Mouse (Mus musculus): ENCODE measurements at regions not wholly inside any gene's neighbourhood (a gene's known extent, or its start where the extent isn't known, plus 50 kb on each side); places are given as distances from the start of the nearest gene placed in this dataset.

DNA sequence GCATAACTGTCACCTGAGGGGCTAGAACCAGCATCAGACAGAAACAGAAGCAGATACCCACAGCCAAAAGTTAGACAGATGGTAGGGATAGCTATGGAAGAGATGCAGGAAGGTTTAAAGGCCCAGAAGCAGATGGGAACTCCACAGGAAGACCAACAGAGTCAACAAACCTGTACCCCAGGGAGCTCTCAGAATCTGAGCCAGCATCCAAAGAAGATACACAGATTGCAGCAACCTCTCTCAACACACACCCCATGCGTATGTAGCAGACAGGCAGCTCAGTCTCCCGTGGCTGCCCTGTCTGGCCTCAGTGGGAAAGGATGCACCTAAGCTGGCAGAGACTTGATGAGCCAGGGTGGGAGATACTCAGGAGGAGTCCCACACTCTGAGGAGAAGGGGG is 108.4 kb upstream of the Adamts3 start:
- 61% methylated on average over 2 of the region's 2 CpGs for WGBS
- Histone ChIP-seq H3K27me3 (replicated peaks; ENCODE audit: control insufficient read depth, insufficient read depth, low read length) (no peaks in the 10 kb centered on the region), H3K4me1 (replicated peaks; ENCODE audit: control insufficient read depth, insufficient read depth, low read length) (no peaks in the 10 kb centered on the region), H3K9me3 (ENCODE audit: control insufficient read depth, low read length) (no peaks in the 10 kb centered on the region), H3K4me2 (ENCODE audit: low read length) (no peak overlapping the region), H3K36me3 (ENCODE audit: control insufficient read depth, insufficient read depth, low read length) (no peaks in the 10 kb centered on the region), H3K4me3 (ENCODE audit: low read depth, low read length) (no peak overlapping the region), H3K9ac (ENCODE audit: low read length) (no peak overlapping the region), H3K27ac (ENCODE audit: low read depth) (no peak overlapping the region)
- ATAC-seq (replicated peaks; ENCODE audit: low FRiP score, low TSS enrichment, low read depth) (no peak), DNase-seq (ENCODE audit: low spot score) (no peak)

DNA sequence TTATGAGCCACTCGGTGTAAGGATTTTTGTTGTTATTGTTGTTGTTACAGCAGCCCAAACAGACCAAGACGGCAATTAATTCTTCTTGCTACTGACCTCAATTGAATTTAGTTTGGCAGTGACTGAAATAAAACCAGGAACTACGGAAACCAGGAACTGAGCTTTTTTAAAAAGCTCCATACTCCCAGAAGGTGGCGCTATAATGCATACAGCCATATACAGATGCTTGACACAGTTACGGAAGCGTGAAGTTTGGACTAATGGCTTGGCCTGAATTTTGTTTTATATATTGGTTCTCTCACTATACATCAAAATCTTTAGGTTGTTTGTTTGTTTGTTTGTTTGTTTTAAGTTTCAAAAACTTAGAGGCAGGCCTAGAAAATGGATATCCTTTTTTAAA is 98.5 kb upstream of the Adamts3 start:
- Histone ChIP-seq H3K27me3 (replicated peaks; ENCODE audit: control insufficient read depth, insufficient read depth, low read length) (no peaks in the 10 kb centered on the region), H3K9me3 (ENCODE audit: control insufficient read depth, low read length) (no peaks in the 10 kb centered on the region), H3K9ac (ENCODE audit: low read length) (no peak overlapping the region), H3K4me3 (ENCODE audit: low read depth, low read length) (no peak overlapping the region), H3K27ac (ENCODE audit: low read depth) (no peak overlapping the region), H3K4me1 (replicated peaks; ENCODE audit: control insufficient read depth, insufficient read depth, low read length) (no peaks in the 10 kb centered on the region), H3K36me3 (ENCODE audit: control insufficient read depth, insufficient read depth, low read length) (no peaks in the 10 kb centered on the region), H3K4me2 (ENCODE audit: low read length) (no peak overlapping the region)
- WGBS = 54% methylated on average over 6 of the region's 6 CpGs
- DNase-seq (ENCODE audit: low spot score) = no peak
- ATAC-seq (replicated peaks; ENCODE audit: low FRiP score, low TSS enrichment, low read depth) = no peak

DNA sequence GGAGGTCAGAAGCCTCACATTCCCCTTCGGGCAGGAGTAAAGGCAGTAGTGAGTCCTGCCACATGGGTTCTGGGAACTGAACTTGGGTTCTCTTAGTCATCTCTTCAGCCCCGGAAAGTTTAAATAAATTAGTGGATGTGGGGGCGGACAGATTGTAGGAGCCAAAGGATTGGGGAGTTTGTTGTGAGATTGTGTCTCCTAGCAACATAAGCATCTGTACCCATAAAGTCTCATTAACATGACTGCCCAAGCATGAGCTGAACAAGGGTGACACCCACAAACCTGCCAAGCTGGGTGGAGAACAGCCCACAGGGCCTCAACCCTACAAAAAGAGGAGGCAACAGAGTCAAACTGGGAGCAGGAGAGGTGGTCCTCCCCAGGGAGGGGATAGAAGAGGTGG is 97.1 kb upstream of the Adamts3 start:
- no peak for DNase-seq (ENCODE audit: low spot score)
- Histone ChIP-seq H3K4me3 (ENCODE audit: low read depth, low read length) (no peak overlapping the region), H3K36me3 (ENCODE audit: control insufficient read depth, insufficient read depth, low read length) (no peaks in the 10 kb centered on the region), H3K27me3 (replicated peaks; ENCODE audit: control insufficient read depth, insufficient read depth, low read length) (no peaks in the 10 kb centered on the region), H3K4me2 (ENCODE audit: low read length) (no peak overlapping the region), H3K9ac (ENCODE audit: low read length) (no peak overlapping the region), H3K9me3 (ENCODE audit: control insufficient read depth, low read length) (no peaks in the 10 kb centered on the region), H3K27ac (ENCODE audit: low read depth) (no peak overlapping the region), H3K4me1 (replicated peaks; ENCODE audit: control insufficient read depth, insufficient read depth, low read length) (no peaks in the 10 kb centered on the region)
- 82% methylated on average over 3 of the region's 3 CpGs for WGBS
- ATAC-seq (replicated peaks; ENCODE audit: low FRiP score, low TSS enrichment, low read depth) = no peak

DNA sequence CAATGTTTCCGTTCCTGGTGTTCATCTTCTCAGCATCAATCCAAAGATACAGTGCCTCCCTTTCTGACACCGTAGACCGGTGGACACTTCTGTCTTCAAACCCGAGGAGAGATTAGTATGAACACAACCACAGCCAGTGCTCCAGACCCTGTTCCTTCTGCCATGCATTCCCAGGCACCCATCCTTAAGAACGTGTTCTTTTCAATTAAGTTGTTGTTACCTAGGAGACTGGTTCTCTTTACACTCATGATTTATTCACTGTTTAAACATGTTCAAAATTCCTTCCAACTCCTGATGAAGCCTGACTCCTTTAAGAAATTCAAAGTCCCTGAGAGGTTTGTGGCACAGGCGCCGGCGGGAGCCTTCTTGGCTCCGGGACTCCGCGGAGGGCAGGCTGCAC is 69.5 kb upstream of the Adamts3 start:
- Histone ChIP-seq H3K36me3 (ENCODE audit: control insufficient read depth, insufficient read depth, low read length) (no peaks in the 10 kb centered on the region), H3K27me3 (replicated peaks; ENCODE audit: control insufficient read depth, insufficient read depth, low read length) (no peaks in the 10 kb centered on the region), H3K27ac (ENCODE audit: low read depth) (no peak overlapping the region), H3K4me3 (ENCODE audit: low read depth, low read length) (no peak overlapping the region), H3K9ac (ENCODE audit: low read length) (no peak overlapping the region), H3K4me1 (replicated peaks; ENCODE audit: control insufficient read depth, insufficient read depth, low read length) (no peaks in the 10 kb centered on the region), H3K9me3 (ENCODE audit: control insufficient read depth, low read length) (no peaks in the 10 kb centered on the region), H3K4me2 (ENCODE audit: low read length) (no peak overlapping the region)
- DNase-seq (ENCODE audit: low spot score) = no peak
- 82% methylated on average over 11 of the region's 11 CpGs for WGBS
- ATAC-seq (replicated peaks; ENCODE audit: low FRiP score, low TSS enrichment, low read depth) = no peak

DNA sequence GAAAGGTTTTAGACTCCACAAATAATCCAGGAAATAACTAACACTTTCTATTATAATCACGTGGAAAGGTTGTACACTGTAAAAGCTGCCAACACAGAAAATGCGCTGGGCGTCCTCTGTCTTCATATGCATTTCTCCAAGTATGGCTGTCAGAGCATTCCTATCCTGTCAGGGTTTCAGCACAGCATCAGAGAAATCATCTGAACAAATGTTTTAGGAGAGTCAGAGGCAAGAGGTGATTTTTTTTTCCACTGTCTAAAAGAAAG is 62.5 kb upstream of the Adamts3 start:
- H3K27ac ChIP-seq (ENCODE audit: low read depth) = no peak overlapping the region
- H3K4me1 ChIP-seq (replicated peaks; ENCODE audit: control insufficient read depth, insufficient read depth, low read length) = no peaks in the 10 kb centered on the region
- 88% methylated on average over 3 of the region's 3 CpGs for WGBS
- no peak for DNase-seq (ENCODE audit: low spot score)
- H3K9ac ChIP-seq (ENCODE audit: low read length) = no peak overlapping the region
- H3K27me3 ChIP-seq (replicated peaks; ENCODE audit: control insufficient read depth, insufficient read depth, low read length) = no peaks in the 10 kb centered on the region
- no peak overlapping the region for H3K4me2 ChIP-seq (ENCODE audit: low read length)
- no peak overlapping the region for H3K4me3 ChIP-seq (ENCODE audit: low read depth, low read length)
- H3K36me3 ChIP-seq (ENCODE audit: control insufficient read depth, insufficient read depth, low read length) = no peaks in the 10 kb centered on the region
- H3K9me3 ChIP-seq (ENCODE audit: control insufficient read depth, low read length) = no peaks in the 10 kb centered on the region
- no peak for ATAC-seq (replicated peaks; ENCODE audit: low FRiP score, low TSS enrichment, low read depth)

DNA sequence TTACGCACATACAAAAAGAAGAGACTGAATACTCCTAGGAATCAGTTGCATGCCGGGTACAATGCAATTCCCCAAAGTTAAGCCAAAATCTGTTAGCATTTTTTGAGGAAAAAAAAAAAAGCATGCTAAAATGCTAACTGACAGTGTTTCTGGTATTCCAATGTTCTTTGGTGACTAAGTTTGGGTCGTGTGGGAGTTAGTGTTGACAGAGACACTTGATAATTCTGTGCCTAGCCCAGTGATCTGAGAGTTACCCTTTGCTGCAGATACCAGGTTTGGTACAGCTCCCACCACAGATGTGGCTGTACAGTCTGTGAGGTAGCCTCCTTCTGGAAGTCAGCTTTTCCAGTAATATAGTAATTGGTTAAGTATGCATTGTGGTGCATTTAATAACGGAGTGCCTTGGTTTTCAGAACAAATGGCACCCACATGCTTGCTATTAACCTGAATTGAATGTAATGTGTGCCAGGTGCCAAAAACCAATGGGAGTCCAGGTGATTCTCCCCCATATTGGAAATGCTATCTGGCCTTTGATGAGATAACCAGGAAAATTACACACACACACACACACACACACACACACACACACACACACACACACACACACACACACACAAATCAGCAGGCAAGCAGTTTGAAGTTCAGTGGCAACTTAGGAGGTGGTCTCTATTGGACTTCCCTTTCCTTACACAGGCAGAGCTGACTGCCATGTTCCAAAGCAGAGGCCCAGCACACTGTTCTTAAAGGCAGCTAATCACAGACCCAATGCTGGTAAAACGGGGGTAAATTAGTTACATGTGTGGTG is 61.9 kb upstream of the Adamts3 start:
- WGBS = 83% methylated on average over 5 of the region's 5 CpGs

DNA sequence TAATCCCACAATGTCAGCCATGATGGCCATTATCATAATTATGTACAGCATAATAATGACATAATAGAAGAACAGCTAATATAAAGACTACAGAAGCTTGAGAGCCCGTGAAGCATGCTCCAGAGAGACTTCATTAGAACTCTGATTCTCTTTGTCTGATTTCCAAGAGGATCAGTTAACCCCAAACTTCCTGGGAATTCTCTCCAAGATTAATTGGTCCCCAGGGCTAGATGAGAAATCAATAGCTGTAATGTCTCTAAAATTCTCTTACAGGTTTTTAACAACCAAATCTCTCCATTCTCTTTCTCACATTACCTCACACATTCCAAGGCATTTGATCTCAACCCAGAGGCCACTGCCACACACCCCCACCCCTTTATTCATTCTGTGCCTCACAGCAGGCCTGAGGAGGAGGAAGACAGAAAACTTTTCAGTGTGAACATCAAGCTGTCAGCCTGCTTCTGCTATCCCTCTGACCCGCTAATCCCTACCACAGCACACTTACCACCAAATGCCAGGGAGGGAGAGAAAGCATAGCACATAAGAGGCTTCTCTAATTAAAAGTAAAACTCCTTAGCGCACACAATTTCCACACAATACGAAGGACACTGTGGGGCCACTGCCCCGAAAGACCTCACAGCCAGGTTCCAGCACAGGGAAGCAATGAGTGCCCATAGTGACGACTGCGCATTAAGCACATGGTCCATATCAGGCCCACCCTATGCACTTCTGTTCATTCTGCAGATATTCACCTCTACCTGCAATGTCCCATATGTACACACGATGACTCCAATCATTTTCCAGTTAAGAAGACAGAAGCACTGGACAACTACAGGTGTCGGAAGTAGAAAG is 60.4 kb upstream of the Adamts3 start:
- no peak overlapping the region for H3K27ac ChIP-seq (ENCODE audit: low read depth)
- no peaks in the 10 kb centered on the region for H3K27me3 ChIP-seq (replicated peaks; ENCODE audit: control insufficient read depth, insufficient read depth, low read length)
- no peak for ATAC-seq (replicated peaks; ENCODE audit: low FRiP score, low TSS enrichment, low read depth)
- H3K4me2 ChIP-seq (ENCODE audit: low read length) = no peak overlapping the region
- no peaks in the 10 kb centered on the region for H3K9me3 ChIP-seq (ENCODE audit: control insufficient read depth, low read length)
- no peaks in the 10 kb centered on the region for H3K36me3 ChIP-seq (ENCODE audit: control insufficient read depth, insufficient read depth, low read length)
- DNase-seq (ENCODE audit: low spot score) = no peak
- H3K9ac ChIP-seq (ENCODE audit: low read length) = no peak overlapping the region
- no peaks in the 10 kb centered on the region for H3K4me1 ChIP-seq (replicated peaks; ENCODE audit: control insufficient read depth, insufficient read depth, low read length)
- no peak overlapping the region for H3K4me3 ChIP-seq (ENCODE audit: low read depth, low read length)
- 70% methylated on average over 9 of the region's 9 CpGs for WGBS

More for the DNA sequence above, 61.9 kb upstream of the Adamts3 start:
- H3K9me3 ChIP-seq (ENCODE audit: control insufficient read depth, low read length) = no peaks in the 10 kb centered on the region
- H3K27ac ChIP-seq (ENCODE audit: low read depth) = no peak overlapping the region
- no peak overlapping the region for H3K4me2 ChIP-seq (ENCODE audit: low read length)
- H3K36me3 ChIP-seq (ENCODE audit: control insufficient read depth, insufficient read depth, low read length) = no peaks in the 10 kb centered on the region
- no peak overlapping the region for H3K4me3 ChIP-seq (ENCODE audit: low read depth, low read length)
- no peaks in the 10 kb centered on the region for H3K27me3 ChIP-seq (replicated peaks; ENCODE audit: control insufficient read depth, insufficient read depth, low read length)
- ATAC-seq (replicated peaks; ENCODE audit: low FRiP score, low TSS enrichment, low read depth) (no peak), DNase-seq (ENCODE audit: low spot score) (no peak)
- H3K9ac ChIP-seq (ENCODE audit: low read length) = no peak overlapping the region
- H3K4me1 ChIP-seq (replicated peaks; ENCODE audit: control insufficient read depth, insufficient read depth, low read length) = no peaks in the 10 kb centered on the region

DNA sequence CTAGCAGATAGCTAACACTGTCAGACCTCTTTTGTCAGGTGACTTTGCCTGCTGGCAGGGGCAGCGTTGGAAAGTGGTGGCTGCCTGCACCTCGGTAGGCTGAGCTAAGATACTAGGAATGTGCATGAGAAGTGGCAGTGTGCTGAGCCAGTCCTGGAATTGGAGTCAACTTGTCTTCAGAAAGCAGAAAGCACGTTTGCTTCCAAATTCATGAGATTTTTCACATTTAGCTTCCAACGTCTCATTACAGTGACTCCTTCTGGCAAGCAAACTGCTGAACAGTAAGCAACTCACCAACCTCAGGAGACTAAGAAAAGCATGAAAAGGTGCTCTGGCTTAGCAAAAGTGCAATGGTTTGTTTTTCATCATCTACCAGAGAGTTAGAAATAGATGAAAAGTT is 59.1 kb upstream of the Adamts3 start:
- WGBS = 50% methylated on average over 4 of the region's 4 CpGs
- Histone ChIP-seq H3K9me3 (ENCODE audit: control insufficient read depth, low read length) (no peaks in the 10 kb centered on the region), H3K27me3 (replicated peaks; ENCODE audit: control insufficient read depth, insufficient read depth, low read length) (no peaks in the 10 kb centered on the region), H3K4me2 (ENCODE audit: low read length) (no peak overlapping the region), H3K36me3 (ENCODE audit: control insufficient read depth, insufficient read depth, low read length) (no peaks in the 10 kb centered on the region), H3K4me1 (replicated peaks; ENCODE audit: control insufficient read depth, insufficient read depth, low read length) (no peaks in the 10 kb centered on the region), H3K4me3 (ENCODE audit: low read depth, low read length) (no peak overlapping the region), H3K27ac (ENCODE audit: low read depth) (no peak overlapping the region), H3K9ac (ENCODE audit: low read length) (no peak overlapping the region)
- ATAC-seq (replicated peaks; ENCODE audit: low FRiP score, low TSS enrichment, low read depth) (no peak), DNase-seq (ENCODE audit: low spot score) (no peak)

DNA sequence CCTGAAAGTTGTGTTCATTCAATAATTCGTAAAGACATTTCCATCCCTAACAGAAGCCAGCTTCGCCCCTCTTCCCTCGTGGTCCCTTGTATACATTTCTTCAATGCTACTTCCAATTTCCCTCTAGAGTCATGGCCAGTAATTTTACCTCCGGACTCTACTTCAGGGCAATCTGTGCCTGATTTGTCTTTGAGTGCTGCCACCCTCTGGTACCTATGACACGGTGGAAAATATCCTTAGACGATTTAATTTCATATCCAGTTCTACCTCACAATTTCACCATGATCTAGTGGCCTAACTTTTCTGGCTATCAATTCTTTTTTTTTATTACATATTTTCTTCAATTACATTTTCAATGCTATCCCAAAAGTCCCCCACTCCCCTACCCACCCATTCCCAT is 49.9 kb upstream of the Adamts3 start:
- ATAC-seq (replicated peaks; ENCODE audit: low FRiP score, low TSS enrichment, low read depth) = no peak
- Histone ChIP-seq H3K27ac (ENCODE audit: low read depth) (no peak overlapping the region), H3K27me3 (replicated peaks; ENCODE audit: control insufficient read depth, insufficient read depth, low read length) (no peaks in the 10 kb centered on the region), H3K4me3 (ENCODE audit: low read depth, low read length) (no peak overlapping the region), H3K4me1 (replicated peaks; ENCODE audit: control insufficient read depth, insufficient read depth, low read length) (no peaks in the 10 kb centered on the region), H3K9ac (ENCODE audit: low read length) (no peak overlapping the region), H3K4me2 (ENCODE audit: low read length) (no peak overlapping the region), H3K9me3 (ENCODE audit: control insufficient read depth, low read length) (no peaks in the 10 kb centered on the region), H3K36me3 (ENCODE audit: control insufficient read depth, insufficient read depth, low read length) (no peaks in the 10 kb centered on the region)
- 89% methylated on average over 6 of the region's 6 CpGs for WGBS
- no peak for DNase-seq (ENCODE audit: low spot score)

All from intestine, embryonic 14.5 days (tissue).